Mouse (Mus musculus) kidney, embryonic 14.5 days (tissue): ENCODE measurements around the gene Gm49355. TPM values are rescaled to one million over a fixed set of nuclear protein-coding genes. Genes with fewer than 3 reads are reported as not detected.

Source experiments
- ATAC-seq: fragments of 200-750 bp; cut with Nextera tagmentation; 2 replicates; pipeline ENCODE4 v1.8.0; 2017; ENCODE audit warnings: moderate number of reproducible peaks, mild to moderate bottlenecking, moderate TSS enrichment, moderate library complexity; ENCODE audit not compliant: low FRiP score, low TSS enrichment
- H3K27ac ChIP-seq: fragments of 300-500 bp; sonication (generic); 2 replicates; pipeline ENCODE4 v1.5.1; 2014; ENCODE audit warnings: low read depth, mild to moderate bottlenecking, low read length, moderate library complexity, mixed read lengths
- H3K27me3 ChIP-seq: fragments of 300-500 bp; sonication (generic); 2 replicates; pipeline ENCODE4 v1.6.1; 2014; ENCODE audit warnings: mild to moderate bottlenecking, low read length; ENCODE audit not compliant: control insufficient read depth, insufficient read depth
- H3K36me3 ChIP-seq: fragments of 300-500 bp; sonication (generic); 2 replicates; pipeline ENCODE4 v1.6.1; 2014; ENCODE audit warnings: low read length, mixed read lengths; ENCODE audit not compliant: control insufficient read depth, insufficient read depth
- H3K4me1 ChIP-seq: fragments of 300-500 bp; sonication (generic); 2 replicates; pipeline ENCODE4 v1.6.1; 2014; ENCODE audit warnings: low read length, mixed read lengths; ENCODE audit not compliant: control insufficient read depth, insufficient read depth
- H3K4me2 ChIP-seq: fragments of 300-500 bp; sonication (generic); replicated peaks from 2 replicates; pipeline ENCODE4 v1.6.1; 2014; ENCODE audit warnings: low read depth, mild to moderate bottlenecking, low read length
- H3K4me3 ChIP-seq: fragments of 300-500 bp; sonication (generic); 2 replicates; pipeline ENCODE4 v1.5.1; 2014; ENCODE audit warnings: mild to moderate bottlenecking, low read length
- H3K9ac ChIP-seq: fragments of 300-500 bp; sonication (generic); 2 replicates; pipeline ENCODE4 v1.6.1; 2014; ENCODE audit warnings: low read depth, mild to moderate bottlenecking, low read length, moderate library complexity
- H3K9me3 ChIP-seq: fragments of 300-500 bp; sonication (generic); 2 replicates; pipeline ENCODE4 v1.6.1; 2016; ENCODE audit warnings: low read length; ENCODE audit not compliant: control insufficient read depth
- WGBS: fragments of 180-500 bp; shearing (Covaris S2); extraction: QIAGEN DNeasy Blood & Tissue Kit; methylation state at CpG from one replicate; pipeline ENCODE4 v1.1.7; 2014; 5-methylcytosine and 5-hydroxymethylcytosine counted together
- polyA plus RNA-seq: library from polyadenylated mRNA; unstranded; fragments of >200 nt; fragmentation: Nextera tagmentation; extraction: Ambion mirVana; gene quantifications from 2 replicates; pipeline ENCODE4 v1.2.1, GENCODE M21; 2014

The Gm49355 gene
- polyA plus RNA-seq, 1 experiment from 2014 or later = not detected

DNA sequence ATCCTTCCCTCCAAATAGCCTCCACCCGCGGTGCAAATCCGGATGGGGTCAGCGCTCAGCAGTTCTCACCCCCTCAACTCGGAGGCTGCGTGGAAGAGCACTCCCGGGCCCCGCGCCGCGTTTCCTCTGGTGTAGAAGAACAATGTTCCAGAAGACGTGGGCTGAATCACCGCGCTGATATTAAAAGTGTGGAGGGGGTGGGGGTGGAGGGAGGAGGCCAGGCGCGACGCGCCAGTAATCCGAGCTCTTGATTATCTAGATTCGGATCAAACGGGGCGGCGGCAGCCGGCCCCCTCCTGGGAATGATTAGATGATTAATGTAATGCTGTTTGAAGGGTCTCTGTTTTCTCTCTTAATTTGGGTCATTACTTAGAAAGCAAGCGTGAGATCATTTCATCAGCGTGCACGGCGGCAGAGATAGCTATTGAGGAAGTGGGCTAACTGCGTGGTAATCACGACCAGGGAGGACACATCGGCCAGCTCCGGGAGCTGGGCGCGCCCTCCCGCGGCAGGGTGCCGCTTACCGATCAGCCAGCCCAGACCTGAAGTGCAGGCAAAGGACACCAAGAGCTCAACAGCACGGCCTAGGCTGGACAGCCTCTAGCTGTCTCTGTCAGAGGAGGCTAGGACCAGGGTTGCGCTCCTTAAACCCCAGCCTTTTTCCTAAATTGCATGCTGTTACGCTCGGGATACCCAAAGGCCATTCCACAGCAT lies 57.5 kb downstream of the Gm49355 start:
- Histone ChIP-seq H3K27ac (no peak overlapping the region), H3K4me1 (peaks cover 14% of the 10 kb centered on the region), H3K27me3 (peaks cover 94% of the 10 kb centered on the region), H3K9ac (no peak overlapping the region), H3K4me3 (peak overlapping the region; percentile 2; the same call in 1 of the 2 replicates), H3K36me3 (no peaks in the 10 kb centered on the region), H3K4me2 (no peak overlapping the region; the same call in 1 of the 2 replicates), H3K9me3 (no peaks in the 10 kb centered on the region)
- ATAC-seq = no peak
- under 1% methylated on average over 42 of the region's 42 CpGs for WGBS

- H3K27ac ChIP-seq = no peak overlapping the region
- no peak overlapping the region for H3K4me2 ChIP-seq
- H3K4me3 ChIP-seq = no peak overlapping the region
- no peaks in the 10 kb centered on the region for H3K9me3 ChIP-seq
- no peak overlapping the region for H3K9ac ChIP-seq
- peaks cover 94% of the 10 kb centered on the region for H3K27me3 ChIP-seq
- no peaks in the 10 kb centered on the region for H3K36me3 ChIP-seq
- H3K4me1 ChIP-seq = peaks cover 14% of the 10 kb centered on the region
- ATAC-seq = no peak
- 2% methylated on average over 24 of the region's 24 CpGs for WGBS
Measured at GRCm38 (mm10) chr14:12341789-12342457, 58.1 kb downstream of the Gm49355 start.

DNA sequence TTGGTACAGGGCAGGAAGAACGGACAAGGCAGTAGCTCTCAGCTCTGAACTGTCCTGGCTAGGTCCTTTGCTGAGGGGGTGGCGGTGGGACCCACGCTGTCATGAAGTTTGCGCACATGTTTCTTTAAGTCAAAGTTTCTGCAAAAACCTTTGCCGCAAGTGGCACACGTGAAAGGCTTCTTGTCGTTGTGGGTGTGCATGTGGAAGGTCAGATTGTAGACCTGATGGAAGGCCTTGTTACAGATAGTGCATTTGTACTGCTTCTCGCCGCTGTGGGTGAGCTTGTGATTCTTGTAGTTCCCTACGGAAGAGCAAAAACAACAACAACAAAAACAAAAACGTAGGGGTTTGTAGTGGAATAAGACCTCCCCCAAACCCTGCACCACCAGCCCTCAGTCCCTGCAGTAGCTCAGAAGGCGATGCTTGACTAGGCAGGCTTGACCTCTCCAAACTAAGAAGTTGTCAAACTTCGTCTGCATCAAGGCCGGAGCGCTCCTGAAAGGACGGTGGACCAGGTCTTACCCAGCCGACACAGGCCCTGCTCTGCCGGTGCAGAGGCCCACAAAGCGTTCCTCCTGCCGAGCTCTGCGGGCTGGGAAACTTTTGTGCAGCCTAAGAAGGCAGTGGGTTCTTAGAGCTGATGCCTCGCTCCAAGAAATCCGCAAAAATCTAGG lies 58.8 kb downstream of the Gm49355 start:
- Histone ChIP-seq H3K4me1 (peaks cover 14% of the 10 kb centered on the region), H3K4me3 (no peak overlapping the region), H3K4me2 (no peak overlapping the region), H3K9ac (no peak overlapping the region), H3K9me3 (no peaks in the 10 kb centered on the region), H3K27me3 (peaks cover 94% of the 10 kb centered on the region), H3K27ac (no peak overlapping the region), H3K36me3 (no peaks in the 10 kb centered on the region)
- ATAC-seq = no peak
- 2% methylated on average over 23 of the region's 23 CpGs for WGBS

GRCm38 (mm10) chr14:12343451-12343941 lies 59.7 kb downstream of the Gm49355 start:
- peaks cover 94% of the 10 kb centered on the region for H3K27me3 ChIP-seq
- no peak overlapping the region for H3K27ac ChIP-seq
- H3K4me3 ChIP-seq = no peak overlapping the region
- 3% methylated on average over 20 of the region's 20 CpGs for WGBS
- H3K4me2 ChIP-seq = no peak overlapping the region
- ATAC-seq = no peak
- no peaks in the 10 kb centered on the region for H3K36me3 ChIP-seq
- H3K9ac ChIP-seq = no peak overlapping the region
- peaks cover 14% of the 10 kb centered on the region for H3K4me1 ChIP-seq
- H3K9me3 ChIP-seq = no peaks in the 10 kb centered on the region

DNA sequence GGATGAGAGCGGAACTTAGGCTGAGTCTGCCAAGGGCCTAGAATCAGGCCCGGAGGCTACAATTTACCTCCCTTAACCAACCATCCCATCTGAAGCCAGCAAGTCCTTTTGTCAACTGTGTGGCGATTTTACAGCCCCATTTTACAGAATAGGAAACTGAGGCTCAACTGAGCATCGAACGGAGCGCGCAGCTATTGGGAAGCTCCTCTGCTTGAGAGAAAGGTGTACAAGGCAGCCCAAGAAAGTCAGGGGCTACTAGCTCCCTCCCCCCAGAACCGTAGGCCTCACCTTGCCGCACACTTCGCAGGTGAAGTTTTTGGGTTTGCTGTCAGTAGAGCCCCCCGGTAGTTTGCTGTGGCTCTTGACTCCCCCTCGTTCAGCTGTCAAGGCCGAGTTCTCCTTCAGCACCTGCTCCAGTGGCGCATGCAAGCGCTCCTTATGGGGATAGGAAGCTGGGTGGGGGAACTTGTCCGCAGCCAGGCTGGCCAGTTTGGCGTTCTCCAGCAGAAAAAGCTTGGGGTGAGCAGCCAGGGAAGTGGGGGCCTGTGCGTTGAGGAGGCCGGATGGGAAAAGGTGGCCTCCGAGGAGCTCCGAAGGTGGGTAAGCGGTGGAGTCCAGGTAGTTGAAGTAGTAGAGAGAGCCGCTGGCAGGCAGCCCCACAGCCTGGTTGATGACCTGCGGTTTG lies 60.4 kb downstream of the Gm49355 start:
- Histone ChIP-seq H3K4me2 (peak overlapping the region; percentile 31; the same call in 1 of the 2 replicates), H3K27ac (no peak overlapping the region), H3K4me1 (peaks cover 14% of the 10 kb centered on the region), H3K9ac (no peak overlapping the region), H3K36me3 (no peaks in the 10 kb centered on the region), H3K4me3 (peak overlapping the region; percentile 14), H3K9me3 (no peaks in the 10 kb centered on the region), H3K27me3 (peaks cover 97% of the 10 kb centered on the region)
- whole genome bisulfite sequencing = 3% methylated on average over 24 of the region's 24 CpGs
- ATAC-seq = no peak

GRCm38 (mm10) chr14:12344746-12345240 lies 61.0 kb downstream of the Gm49355 start:
- peaks cover 97% of the 10 kb centered on the region for H3K27me3 ChIP-seq
- no peak for ATAC-seq
- H3K4me3 ChIP-seq = peak overlapping the region; percentile 14
- no peak overlapping the region for H3K9ac ChIP-seq
- H3K27ac ChIP-seq = no peak overlapping the region
- no peaks in the 10 kb centered on the region for H3K36me3 ChIP-seq
- no peaks in the 10 kb centered on the region for H3K9me3 ChIP-seq
- peaks cover 14% of the 10 kb centered on the region for H3K4me1 ChIP-seq
- peak overlapping the region; percentile 31; the same call in 1 of the 2 replicates for H3K4me2 ChIP-seq
- WGBS = 1% methylated on average over 39 of the region's 39 CpGs

DNA sequence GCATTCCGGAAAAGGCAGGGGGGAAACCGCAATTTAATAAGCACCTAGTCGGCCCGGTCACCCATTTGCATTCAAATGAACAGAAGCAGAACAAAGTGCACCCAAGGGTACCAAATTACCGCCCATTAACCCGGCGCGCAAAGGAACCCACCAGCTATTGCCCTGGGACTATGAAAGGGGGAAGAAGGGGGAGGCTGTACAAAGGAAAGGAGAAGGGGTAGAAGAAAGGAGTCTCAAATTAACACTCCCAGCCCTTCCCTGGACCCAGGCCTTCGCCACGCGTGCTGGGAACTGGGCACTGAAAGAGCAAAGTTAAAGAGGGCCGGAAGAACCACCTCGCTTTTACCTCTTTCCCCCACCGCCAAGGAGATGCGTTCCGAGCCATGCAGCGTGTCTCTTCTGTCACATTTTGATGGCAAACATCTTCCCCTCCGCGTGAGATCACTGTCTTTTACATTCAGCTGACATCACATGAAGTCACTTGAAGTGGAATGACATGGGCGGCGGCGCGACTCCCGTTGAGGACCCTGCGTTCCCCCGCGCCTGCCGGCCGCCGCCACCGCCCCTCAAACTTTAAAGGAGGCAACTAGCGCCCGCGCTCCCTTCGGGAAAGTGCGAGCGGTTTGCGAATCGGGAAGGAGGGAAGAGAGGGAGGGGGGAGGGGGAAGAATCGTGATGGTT lies 61.6 kb downstream of the Gm49355 start:
- Histone ChIP-seq H3K9ac (no peak overlapping the region), H3K4me2 (no peak overlapping the region; the same call in 1 of the 2 replicates), H3K27me3 (peaks cover 97% of the 10 kb centered on the region), H3K4me1 (peaks cover 14% of the 10 kb centered on the region), H3K9me3 (no peaks in the 10 kb centered on the region), H3K27ac (no peak overlapping the region), H3K36me3 (no peaks in the 10 kb centered on the region), H3K4me3 (peak overlapping the region; percentile 14)
- no peak for ATAC-seq
- under 1% methylated on average over 40 of the region's 40 CpGs for WGBS
